Mouse (Mus musculus) olfactory bulb, adult 2 months (tissue): Measurements from ENCODE around the gene Cpne8. TPM values are rescaled to one million over a fixed set of nuclear protein-coding genes. Genes with fewer than 3 reads are reported as not detected.
A peak's percentile ranks its signal among the peaks of the same experiment; 100 is the strongest.
"Not testable (repeated sequence)": the region's sequence is repeated elsewhere in the genome, so short reads cannot be mapped to it uniquely, and the experiment has no call there.

ENCODE experiments used
- H3K27ac ChIP-seq: fragments of 200-500 bp; 2 replicates; pipeline ENCODE4 v1.5.1; 2012; ENCODE audit warnings: low read depth, low read length; ENCODE audit not compliant: insufficient read depth
- H3K4me1 ChIP-seq: fragments of 200-500 bp; 2 replicates; pipeline ENCODE4 v1.6.1; 2012; ENCODE audit warnings: low read length; ENCODE audit not compliant: control insufficient read depth, insufficient read depth
- H3K4me3 ChIP-seq: fragments of 200-500 bp; 2 replicates; pipeline ENCODE4 v1.5.1; 2012; ENCODE audit warnings: mild to moderate bottlenecking, low read depth, low read length, moderate library complexity; ENCODE audit not compliant: insufficient read depth
- CTCF ChIP-seq: fragments of 200-500 bp; IDR thresholded peaks from 2 replicates; pipeline ENCODE4 v1.5.1; 2012; ENCODE audit warnings: low read depth, mild to moderate bottlenecking, low read length, moderate library complexity; ENCODE audit not compliant: insufficient read depth
- POLR2A ChIP-seq: fragments of 200-500 bp; IDR thresholded peaks from 2 replicates; pipeline ENCODE4 v1.6.1; 2012; ENCODE audit warnings: mild to moderate bottlenecking, low read depth, low read length, moderate library complexity; ENCODE audit not compliant: insufficient read depth
- WGBS: fragments of 180-500 bp; shearing (Covaris S2); methylation state at CpG from one replicate; pipeline ENCODE4 v1.1.7; 2018; 5-methylcytosine and 5-hydroxymethylcytosine counted together
- polyA plus RNA-seq: library from polyadenylated mRNA; stranded (reverse); fragments of >200 nt; gene quantifications from 2 replicates; pipeline ENCODE4 v1.2.4, GENCODE M21; 2012; ENCODE audit warnings: low replicate concordance; ENCODE audit not compliant: missing spikeins, insufficient read depth, insufficient read length

Cpne8 gene
- polyA plus RNA-seq, 1 experiment = not detected

GRCm38 (mm10) chr15:90624201-90624600 lies 55.0 kb downstream of the Cpne8 start:
- Histone ChIP-seq H3K27ac (0 out of 2 replicates have a peak overlapping the region, but pooled peaks have one; percentile 51), H3K4me3 (no peak overlapping the region), H3K4me1 (peaks cover 2% of the 10 kb centered on the region; the same call in 1 of the 2 replicates)
- TF ChIP-seq POLR2A (no peak), CTCF (no peak)
- WGBS = 60% methylated on average over 5 of the region's 5 CpGs

- 96% methylated on average over 3 of the region's 3 CpGs for WGBS
- no peak overlapping the region for H3K27ac ChIP-seq
- TF ChIP-seq POLR2A = no peak
- TF ChIP-seq CTCF = no peak
- H3K4me1 ChIP-seq = peaks cover 2% of the 10 kb centered on the region; the same call in 1 of the 2 replicates
- no peak overlapping the region for H3K4me3 ChIP-seq
These were observed 57.2 kb downstream of the Cpne8 start for GRCm38 (mm10) chr15:90622005-90622404.

GRCm38 (mm10) chr15:90619736-90620135 lies 59.5 kb downstream of the Cpne8 start:
- H3K4me3 ChIP-seq = no peak overlapping the region
- H3K4me1 ChIP-seq = peaks cover 2% of the 10 kb centered on the region; the same call in 1 of the 2 replicates
- 75% methylated on average over 4 of the region's 4 CpGs for WGBS
- TF ChIP-seq CTCF = no peak
- TF ChIP-seq POLR2A = no peak
- H3K27ac ChIP-seq = no peak overlapping the region

DNA sequence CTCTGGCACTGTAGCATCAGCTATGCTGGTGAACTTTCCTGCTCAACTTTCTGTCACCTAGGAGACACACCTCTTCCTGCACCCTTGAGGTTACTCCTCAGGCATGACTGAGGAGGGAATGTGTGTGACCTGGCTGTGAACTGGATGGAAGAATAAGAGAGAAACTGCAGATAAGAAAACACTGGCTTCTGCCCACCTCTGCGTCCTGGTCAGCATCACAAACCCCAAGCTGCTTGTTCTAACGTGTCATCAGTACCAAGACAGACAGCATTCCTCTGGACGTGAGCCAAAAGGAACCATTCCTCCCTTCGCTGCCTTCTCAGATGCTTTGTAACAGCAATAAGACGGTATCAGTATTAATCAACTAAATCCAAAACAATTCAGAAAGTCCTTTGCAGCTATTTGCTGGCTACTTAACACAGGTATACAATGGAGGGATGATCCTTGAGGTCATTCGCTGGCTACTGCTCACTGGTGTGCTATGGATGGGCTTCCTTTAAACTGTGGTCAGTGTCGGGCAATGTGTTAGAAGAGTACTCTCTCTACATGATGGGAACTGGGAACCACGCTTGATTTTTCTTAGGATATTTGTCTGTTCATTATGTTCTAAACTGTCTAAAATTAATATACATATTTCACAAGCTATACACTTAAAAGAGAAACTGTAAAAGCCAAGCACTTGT lies 63.0 kb downstream of the Cpne8 start:
- TF ChIP-seq CTCF = no peak
- no peak for TF ChIP-seq POLR2A
- 79% methylated on average over 8 of the region's 8 CpGs for WGBS
- H3K4me3 ChIP-seq = no peak overlapping the region
- no peaks in the 10 kb centered on the region for H3K4me1 ChIP-seq
- no peak overlapping the region for H3K27ac ChIP-seq

- H3K4me3 ChIP-seq, H3K4me1 ChIP-seq, H3K27ac ChIP-seq: not testable (repeated sequence)
- 88% methylated on average over 4 of the region's 4 CpGs for WGBS
These were observed 68.5 kb downstream of the Cpne8 start for GRCm38 (mm10) chr15:90610767-90611166.

DNA sequence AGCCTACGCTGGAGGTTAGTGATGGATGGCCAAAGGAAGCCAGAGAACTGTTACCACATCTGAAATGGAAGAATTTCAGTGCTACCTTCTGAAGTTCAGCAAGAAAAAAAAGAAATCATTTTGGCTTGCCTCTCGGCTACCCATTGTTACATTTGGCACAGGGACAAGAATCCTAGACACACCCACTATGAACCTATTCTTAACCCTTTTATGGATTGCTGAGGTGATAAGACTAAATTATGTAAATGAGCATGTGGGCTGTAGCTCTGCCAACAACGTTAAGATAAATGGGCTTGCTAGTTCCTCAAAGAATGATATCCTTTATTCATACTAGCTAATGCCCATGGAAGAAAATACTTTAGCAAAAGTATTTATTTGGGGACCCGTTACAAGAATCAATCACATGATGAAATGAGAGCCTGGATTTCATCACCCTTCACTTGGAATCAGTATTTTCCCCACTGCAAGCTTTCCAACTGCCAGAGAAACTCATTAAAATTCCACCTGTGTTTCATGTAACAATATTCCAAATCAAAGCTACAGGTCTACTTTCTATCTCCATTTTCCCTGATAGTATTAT lies 69.3 kb downstream of the Cpne8 start:
- WGBS = 56% methylated on average over 4 of the region's 4 CpGs
- H3K4me1 ChIP-seq = no peaks in the 10 kb centered on the region
- no peak for TF ChIP-seq POLR2A
- no peak for TF ChIP-seq CTCF

DNA sequence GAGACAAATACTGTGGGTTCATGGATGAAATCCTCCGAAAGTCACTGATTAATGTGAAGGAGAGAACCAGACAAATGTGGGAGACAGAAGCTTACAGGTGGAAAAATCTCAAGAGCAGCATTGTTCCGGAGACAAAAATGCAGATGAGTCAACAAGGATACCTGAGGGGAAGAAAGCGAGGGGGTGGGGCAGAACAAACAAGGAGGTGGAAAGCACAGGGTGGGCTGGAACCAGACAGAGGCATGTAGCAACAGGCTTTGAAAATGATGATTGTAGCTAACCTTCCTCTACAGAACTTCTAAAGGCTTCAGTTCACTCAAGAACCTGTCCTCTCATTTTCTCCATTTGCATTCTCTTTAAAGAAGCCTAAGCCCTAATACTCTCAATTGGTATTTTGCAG lies 70.9 kb downstream of the Cpne8 start:
- H3K27ac ChIP-seq = no peak overlapping the region
- H3K4me1 ChIP-seq = no peaks in the 10 kb centered on the region
- H3K4me3 ChIP-seq = no peak overlapping the region
- 93% methylated on average over 3 of the region's 3 CpGs for WGBS
- TF ChIP-seq CTCF = no peak
- no peak for TF ChIP-seq POLR2A

More for the DNA sequence above, 69.3 kb downstream of the Cpne8 start:
- Histone ChIP-seq H3K27ac (no peak overlapping the region), H3K4me3 (no peak overlapping the region)

GRCm38 (mm10) chr15:90607181-90607580 lies 72.1 kb downstream of the Cpne8 start:
- H3K4me3 ChIP-seq = no peak overlapping the region
- peaks cover 4% of the 10 kb centered on the region; the same call in 1 of the 2 replicates for H3K4me1 ChIP-seq
- WGBS = 51% methylated on average over 3 of the region's 3 CpGs
- TF ChIP-seq CTCF (no peak), POLR2A (no peak)
- no peak overlapping the region for H3K27ac ChIP-seq

- no peak for TF ChIP-seq POLR2A
- TF ChIP-seq CTCF = no peak
- Histone ChIP-seq H3K27ac (no peak overlapping the region), H3K4me3 (no peak overlapping the region), H3K4me1 (peaks cover 7% of the 10 kb centered on the region; the same call in 1 of the 2 replicates)
- WGBS = 22% methylated on average over 5 of the region's 5 CpGs
These were observed 75.6 kb downstream of the Cpne8 start for GRCm38 (mm10) chr15:90603676-90604075.
